Mouse (Mus musculus) megakaryocyte, embryonic 14.5 days (primary cell): ENCODE measurements around the gene Tmpo. TPM values are rescaled to one million over a fixed set of nuclear protein-coding genes. Genes with fewer than 3 reads are reported as not detected.

ENCODE experiments used
- H3K27me3 ChIP-seq: replicated peaks from 2 replicates; pipeline ENCODE3; 2012; ENCODE audit warnings: inconsistent platforms
- H3K36me3 ChIP-seq: replicated peaks from 2 replicates; pipeline ENCODE3; 2012; ENCODE audit warnings: low read length, inconsistent platforms, mixed read lengths
- H3K4me1 ChIP-seq: 2 replicates; pipeline ENCODE4 v1.6.1; 2012; ENCODE audit warnings: inconsistent platforms
- H3K4me3 ChIP-seq: replicated peaks from 2 replicates; pipeline ENCODE3; 2012; ENCODE audit warnings: moderate library complexity, mild to moderate bottlenecking, inconsistent platforms
- H3K9me3 ChIP-seq: 2 replicates; pipeline ENCODE4 v1.6.1; 2012; ENCODE audit warnings: inconsistent platforms
- FLI1 ChIP-seq: IDR thresholded peaks from 2 replicates; pipeline ENCODE4 v1.6.1; 2012; ENCODE audit warnings: low read length, inconsistent platforms, mixed read lengths
- GATA1 ChIP-seq: IDR thresholded peaks from 3 replicates; pipeline ENCODE4 v1.6.1; 2012; ENCODE audit warnings: mixed read lengths, low read length, inconsistent platforms, borderline replicate concordance
- polyA plus RNA-seq: library from polyadenylated mRNA; stranded (reverse); fragments of >175 nt; gene quantifications from 2 replicates; pipeline ENCODE4 v1.2.3, GENCODE M21; 2012; ENCODE audit warnings: low replicate concordance; ENCODE audit not compliant: insufficient read depth

The Tmpo gene
- polyA plus RNA-seq, 1 experiment: 51.4 TPM

- H3K27me3 ChIP-seq: no peaks in the 10 kb centered on the region
These were observed 57.8 kb downstream of the Tmpo start for GRCm38 (mm10) chr10:91123281-91123827.

DNA sequence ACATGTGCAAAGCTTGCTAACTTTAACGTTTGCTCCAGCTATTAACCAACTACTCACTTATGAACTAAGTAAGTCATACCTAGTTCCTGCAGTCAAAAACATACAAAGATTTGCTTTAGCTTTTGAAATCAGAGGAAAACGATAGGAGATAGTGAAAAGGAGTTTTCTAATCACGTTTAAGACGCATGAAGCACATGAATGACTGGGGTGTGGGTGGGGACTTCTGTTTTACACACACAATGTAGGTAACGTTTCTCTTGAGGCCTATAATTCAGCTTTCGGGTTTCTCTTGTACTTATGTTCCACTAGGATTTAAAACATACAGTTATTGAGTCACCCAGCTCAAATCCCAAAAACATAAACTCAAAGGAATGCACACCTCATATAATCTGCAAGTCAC lies 58.5 kb downstream of the Tmpo start:
- TF ChIP-seq GATA1 (no peak), FLI1 (no peak)
- H3K36me3 ChIP-seq: peaks cover 46% of the 10 kb centered on the region
- H3K4me1 ChIP-seq: peaks cover 40% of the 10 kb centered on the region
- no peaks in the 10 kb centered on the region for H3K27me3 ChIP-seq
- H3K4me3 ChIP-seq: peak overlapping the region; percentile 96
- no peaks in the 10 kb centered on the region for H3K9me3 ChIP-seq

More at GRCm38 (mm10) chr10:91123281-91123827, 57.8 kb downstream of the Tmpo start:
- Histone ChIP-seq H3K36me3 (peaks cover 39% of the 10 kb centered on the region), H3K9me3 (no peaks in the 10 kb centered on the region), H3K4me3 (peak overlapping the region; percentile 96), H3K4me1 (peaks cover 40% of the 10 kb centered on the region)
- TF ChIP-seq FLI1 (no peak), GATA1 (no peak)

DNA sequence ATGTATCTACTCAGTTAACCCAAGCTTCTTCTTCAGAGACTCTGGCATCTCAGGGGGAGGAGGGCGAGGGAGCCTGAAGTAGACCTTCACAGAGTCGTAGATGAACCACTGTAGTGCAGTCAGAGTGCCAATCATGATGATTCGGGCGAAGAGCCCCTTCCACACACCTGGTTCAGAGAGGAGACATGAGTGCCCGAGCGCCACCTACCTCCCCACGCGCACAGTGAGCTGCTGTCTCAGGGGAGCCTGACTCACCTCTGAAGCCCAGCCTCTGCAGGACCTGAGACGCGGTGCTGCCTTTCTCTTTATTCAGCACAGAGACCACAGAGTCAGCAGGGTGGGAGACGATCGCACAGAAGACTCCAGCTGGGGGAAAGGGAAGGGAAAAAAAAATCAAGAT lies 64.2 kb downstream of the Tmpo start:
- H3K4me3 ChIP-seq: no peak overlapping the region
- no peaks in the 10 kb centered on the region for H3K9me3 ChIP-seq
- peaks cover 94% of the 10 kb centered on the region for H3K36me3 ChIP-seq
- peaks cover 18% of the 10 kb centered on the region for H3K4me1 ChIP-seq
- H3K27me3 ChIP-seq: no peaks in the 10 kb centered on the region
- no peak for TF ChIP-seq FLI1
- TF ChIP-seq GATA1: no peak

DNA sequence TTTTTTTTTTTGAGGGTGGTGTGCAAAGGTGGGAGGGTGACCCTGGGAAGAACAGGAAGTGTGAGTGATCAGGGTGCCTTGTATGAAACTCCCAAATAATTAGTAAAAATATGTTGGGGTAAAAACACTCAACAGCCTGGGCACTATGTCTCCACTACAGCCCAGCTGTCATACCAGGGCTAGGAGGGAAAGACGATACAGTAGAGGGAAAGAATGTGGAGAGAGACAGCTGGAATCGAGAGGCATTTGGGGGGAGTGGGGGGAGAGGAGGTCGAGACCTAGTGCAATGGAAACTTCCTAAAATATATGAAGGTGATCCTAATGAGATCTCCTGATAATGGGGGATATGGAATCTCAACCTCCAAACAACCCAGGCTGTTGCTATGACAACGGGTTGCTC lies 71.3 kb downstream of the Tmpo start:
- Histone ChIP-seq H3K4me3 (no peak overlapping the region), H3K9me3 (no peaks in the 10 kb centered on the region), H3K36me3 (peaks cover 30% of the 10 kb centered on the region), H3K4me1 (peaks cover 6% of the 10 kb centered on the region), H3K27me3 (no peaks in the 10 kb centered on the region)
- no peak for TF ChIP-seq GATA1
- TF ChIP-seq FLI1: no peak

DNA sequence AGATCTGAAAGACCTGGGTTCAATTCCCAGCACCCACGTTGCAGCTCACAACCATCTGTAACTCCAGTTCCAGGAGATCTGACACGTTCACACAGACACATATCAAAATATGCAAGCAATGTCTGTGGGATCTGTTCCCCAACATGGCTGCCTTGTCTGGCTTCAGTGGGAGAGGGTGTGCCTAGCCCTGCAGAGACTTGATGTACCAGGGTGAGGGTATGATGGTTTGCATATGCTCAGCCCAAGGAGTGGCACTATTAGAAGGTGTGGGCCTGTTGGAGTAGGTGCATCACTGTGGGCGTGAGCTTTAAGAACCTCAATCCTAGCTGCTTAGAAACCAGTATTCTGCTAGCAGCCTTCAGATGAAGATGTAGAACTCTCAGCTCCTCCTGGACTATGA lies 75.1 kb downstream of the Tmpo start:
- H3K4me3 ChIP-seq: no peak overlapping the region
- TF ChIP-seq FLI1 (no peak), GATA1 (no peak)
- peaks cover 19% of the 10 kb centered on the region for H3K36me3 ChIP-seq

GRCm38 (mm10) chr10:91102799-91103590 lies 78.1 kb downstream of the Tmpo start:
- Histone ChIP-seq H3K27me3 (no peaks in the 10 kb centered on the region), H3K36me3 (peaks cover 25% of the 10 kb centered on the region), H3K4me1 (no peaks in the 10 kb centered on the region), H3K9me3 (no peaks in the 10 kb centered on the region), H3K4me3 (peak overlapping the region; percentile 12)
- no peak for TF ChIP-seq FLI1
- no peak for TF ChIP-seq GATA1

More for the DNA sequence above, 75.1 kb downstream of the Tmpo start:
- no peaks in the 10 kb centered on the region for H3K9me3 ChIP-seq
- H3K4me1 ChIP-seq: peaks cover 6% of the 10 kb centered on the region
- no peaks in the 10 kb centered on the region for H3K27me3 ChIP-seq

- no peak for TF ChIP-seq GATA1
- Histone ChIP-seq H3K9me3 (no peaks in the 10 kb centered on the region), H3K27me3 (no peaks in the 10 kb centered on the region), H3K36me3 (peaks cover 30% of the 10 kb centered on the region), H3K4me3 (no peak overlapping the region), H3K4me1 (no peaks in the 10 kb centered on the region)
These were observed 79.2 kb downstream of the Tmpo start for GRCm38 (mm10) chr10:91101936-91102335.

GRCm38 (mm10) chr10:91100101-91100500 lies 81.0 kb downstream of the Tmpo start:
- TF ChIP-seq GATA1: no peak
- H3K36me3 ChIP-seq: peaks cover 42% of the 10 kb centered on the region
- H3K4me1 ChIP-seq: no peaks in the 10 kb centered on the region; the same call in 1 of the 2 replicates
- no peak overlapping the region for H3K4me3 ChIP-seq
- H3K27me3 ChIP-seq: no peaks in the 10 kb centered on the region
- no peaks in the 10 kb centered on the region for H3K9me3 ChIP-seq

GRCm38 (mm10) chr10:91098056-91098455 lies 83.1 kb downstream of the Tmpo start:
- H3K4me3 ChIP-seq: no peak overlapping the region
- H3K4me1 ChIP-seq: peaks cover 16% of the 10 kb centered on the region
- no peaks in the 10 kb centered on the region for H3K9me3 ChIP-seq
- H3K27me3 ChIP-seq: no peaks in the 10 kb centered on the region
- TF ChIP-seq FLI1 (no peak), GATA1 (no peak)
- H3K36me3 ChIP-seq: peaks cover 60% of the 10 kb centered on the region

Other genes starting within 250 kb of the Tmpo start
- 2.9 and 5.1 TPM in 2 replicates for gene Apaf1, start 98.5 kb downstream of the Tmpo start, polyA plus RNA-seq
- gene Ikbip, start 98.4 kb downstream of the Tmpo start, polyA plus RNA-seq: 5.3 and 7.9 TPM in 2 replicates
- 253 and 281 TPM in 2 replicates for gene Slc25a3, start 57.3 kb downstream of the Tmpo start, polyA plus RNA-seq